Mouse (Mus musculus): Measurements from ENCODE around the gene Gpn2. TPM values are rescaled to one million over a fixed set of nuclear protein-coding genes. Genes with fewer than 3 reads are reported as not detected.

Gpn2 gene
- polyA plus RNA-seq, 1 experiment from 2014 or later, result 20.4 TPM

DNA sequence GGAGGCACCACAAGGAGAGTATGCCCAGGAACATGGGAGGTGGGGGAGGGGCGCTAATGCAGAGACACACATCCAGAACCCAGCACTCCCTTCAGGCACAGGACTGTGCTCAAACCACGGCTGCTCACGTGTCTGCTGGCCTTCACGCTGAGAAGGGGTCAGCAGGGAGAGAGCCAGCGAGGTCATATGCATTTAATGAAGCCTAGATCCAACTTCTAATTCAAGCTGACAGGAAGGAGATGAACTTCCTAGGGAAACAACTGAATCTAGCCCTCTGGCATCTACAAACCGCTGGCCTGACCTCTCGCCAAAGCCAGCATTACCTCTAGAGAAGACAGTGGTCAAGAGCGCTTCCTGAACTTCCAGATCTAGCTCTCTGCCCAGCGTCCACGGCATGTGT lies 31.3 kb downstream of the Gpn2 start:
- Histone ChIP-seq H3K36me3 (replicated peaks; ENCODE audit: control insufficient read depth, insufficient read depth) (peaks cover 55% of the 10 kb centered on the region), H3K4me1 (replicated peaks; ENCODE audit: control insufficient read depth, insufficient read depth, low read length) (no peaks in the 10 kb centered on the region), H3K4me3 (replicated peaks; ENCODE audit: low read length) (no peak overlapping the region), H3K27ac (no peak overlapping the region), H3K4me2 (replicated peaks) (no peak overlapping the region), H3K9me3 (ENCODE audit: control insufficient read depth, low read length) (no peaks in the 10 kb centered on the region), H3K27me3 (ENCODE audit: control insufficient read depth, insufficient read depth, low read length) (no peaks in the 10 kb centered on the region), H3K9ac (no peak overlapping the region)
- no peak for DNase-seq (ENCODE audit: low spot score)
- WGBS, result 80% methylated on average over 10 of the region's 10 CpGs
- ATAC-seq (ENCODE audit: low FRiP score), result no peak

DNA sequence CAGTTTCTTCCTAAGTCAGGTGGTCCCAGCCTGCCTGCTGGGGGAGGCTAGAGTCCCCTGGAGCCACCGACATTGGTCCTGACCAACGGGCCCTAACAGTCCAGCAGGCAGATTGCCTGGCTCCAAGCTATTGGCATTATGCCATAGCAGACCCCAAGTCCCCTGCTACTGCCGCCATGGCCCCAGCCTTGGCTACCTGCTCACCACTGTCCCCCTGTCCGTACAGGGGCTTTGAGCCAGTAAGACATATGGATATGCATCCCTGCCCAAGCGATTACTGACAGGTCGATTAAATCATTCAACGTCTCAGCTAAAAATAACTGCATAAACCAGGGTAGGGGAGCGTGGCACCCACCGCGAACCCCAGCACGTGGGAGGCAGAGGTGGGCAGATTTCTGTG lies 33.8 kb downstream of the Gpn2 start:
- peaks cover 39% of the 10 kb centered on the region for H3K36me3 ChIP-seq (replicated peaks; ENCODE audit: control insufficient read depth, insufficient read depth)

DNA sequence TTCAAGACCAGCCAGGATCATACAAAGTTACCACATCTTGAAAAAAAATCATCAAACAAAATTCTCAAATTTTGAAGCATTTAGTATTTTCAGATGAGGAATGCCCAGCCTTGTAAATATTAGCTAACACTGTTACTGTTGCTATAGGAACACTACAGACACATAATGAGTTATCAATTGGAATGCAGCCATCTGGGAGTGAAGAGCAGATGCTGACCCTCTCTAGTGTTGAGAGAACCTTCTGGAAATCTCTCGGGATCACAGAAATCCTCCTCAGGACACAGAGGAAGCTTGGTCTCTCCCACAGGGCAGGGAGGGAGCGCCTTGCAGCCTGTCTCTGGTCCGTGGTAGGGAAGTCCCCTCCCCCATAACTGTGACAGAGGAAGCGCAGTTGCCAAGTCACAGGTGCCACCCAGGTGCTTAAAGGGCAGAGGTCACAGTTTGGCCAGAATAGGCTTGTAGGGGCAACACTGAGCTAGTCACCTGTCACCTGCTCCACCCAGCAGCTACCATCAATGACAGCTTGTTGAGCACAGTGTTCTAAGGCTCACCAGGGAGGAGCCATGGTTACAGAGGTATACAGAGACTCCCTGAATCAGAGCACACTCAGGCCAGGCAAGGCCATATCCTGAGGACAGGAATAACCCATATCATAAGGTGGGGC lies 35.4 kb downstream of the Gpn2 start:
- no peak overlapping the region for H3K4me2 ChIP-seq (replicated peaks)
- ATAC-seq (ENCODE audit: low FRiP score), result no peak
- WGBS, result 73% methylated on average over 4 of the region's 4 CpGs
- no peaks in the 10 kb centered on the region for H3K9me3 ChIP-seq (ENCODE audit: control insufficient read depth, low read length)
- no peaks in the 10 kb centered on the region for H3K4me1 ChIP-seq (replicated peaks; ENCODE audit: control insufficient read depth, insufficient read depth, low read length)
- no peaks in the 10 kb centered on the region for H3K27me3 ChIP-seq (ENCODE audit: control insufficient read depth, insufficient read depth, low read length)
- H3K36me3 ChIP-seq (replicated peaks; ENCODE audit: control insufficient read depth, insufficient read depth), result peaks cover 32% of the 10 kb centered on the region
- H3K4me3 ChIP-seq (replicated peaks; ENCODE audit: low read length), result no peak overlapping the region
- no peak for DNase-seq (ENCODE audit: low spot score)
- H3K9ac ChIP-seq, result no peak overlapping the region
- no peak overlapping the region for H3K27ac ChIP-seq

More for the DNA sequence above, 33.8 kb downstream of the Gpn2 start:
- Histone ChIP-seq H3K4me2 (replicated peaks) (no peak overlapping the region), H3K4me1 (replicated peaks; ENCODE audit: control insufficient read depth, insufficient read depth, low read length) (no peaks in the 10 kb centered on the region), H3K4me3 (replicated peaks; ENCODE audit: low read length) (no peak overlapping the region), H3K9me3 (ENCODE audit: control insufficient read depth, low read length) (no peaks in the 10 kb centered on the region), H3K9ac (no peak overlapping the region), H3K27me3 (ENCODE audit: control insufficient read depth, insufficient read depth, low read length) (no peaks in the 10 kb centered on the region), H3K27ac (no peak overlapping the region)
- ATAC-seq (ENCODE audit: low FRiP score), result no peak
- no peak for DNase-seq (ENCODE audit: low spot score)
- WGBS, result 90% methylated on average over 11 of the region's 11 CpGs

DNA sequence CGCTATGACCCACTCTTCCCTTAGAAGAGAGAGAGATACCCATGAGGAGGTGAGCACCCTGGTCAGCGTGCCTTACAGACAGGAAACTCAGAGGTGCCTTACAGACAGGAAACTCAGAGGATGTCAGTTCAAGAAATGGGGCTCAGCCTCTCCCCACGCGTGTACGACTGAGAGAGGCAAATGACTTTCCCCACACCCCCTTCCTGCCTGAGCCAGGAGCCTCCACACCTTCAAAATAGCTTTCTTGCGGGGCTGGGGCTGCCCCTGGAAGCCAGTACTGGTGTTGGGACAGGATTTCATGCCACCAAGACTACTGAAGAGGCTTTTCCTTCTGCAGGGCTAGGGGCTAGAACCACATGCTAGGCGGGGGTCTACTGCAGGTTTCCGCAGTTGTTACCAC lies 36.5 kb downstream of the Gpn2 start:
- Histone ChIP-seq H3K27me3 (ENCODE audit: control insufficient read depth, insufficient read depth, low read length) (no peaks in the 10 kb centered on the region), H3K9ac (no peak overlapping the region), H3K27ac (no peak overlapping the region), H3K4me1 (replicated peaks; ENCODE audit: control insufficient read depth, insufficient read depth, low read length) (no peaks in the 10 kb centered on the region), H3K36me3 (replicated peaks; ENCODE audit: control insufficient read depth, insufficient read depth) (peaks cover 31% of the 10 kb centered on the region), H3K4me2 (replicated peaks) (no peak overlapping the region), H3K9me3 (ENCODE audit: control insufficient read depth, low read length) (no peaks in the 10 kb centered on the region), H3K4me3 (replicated peaks; ENCODE audit: low read length) (no peak overlapping the region)
- 91% methylated on average over 8 of the region's 8 CpGs for WGBS
- DNase-seq (ENCODE audit: low spot score), result no peak
- ATAC-seq (ENCODE audit: low FRiP score), result no peak

DNA sequence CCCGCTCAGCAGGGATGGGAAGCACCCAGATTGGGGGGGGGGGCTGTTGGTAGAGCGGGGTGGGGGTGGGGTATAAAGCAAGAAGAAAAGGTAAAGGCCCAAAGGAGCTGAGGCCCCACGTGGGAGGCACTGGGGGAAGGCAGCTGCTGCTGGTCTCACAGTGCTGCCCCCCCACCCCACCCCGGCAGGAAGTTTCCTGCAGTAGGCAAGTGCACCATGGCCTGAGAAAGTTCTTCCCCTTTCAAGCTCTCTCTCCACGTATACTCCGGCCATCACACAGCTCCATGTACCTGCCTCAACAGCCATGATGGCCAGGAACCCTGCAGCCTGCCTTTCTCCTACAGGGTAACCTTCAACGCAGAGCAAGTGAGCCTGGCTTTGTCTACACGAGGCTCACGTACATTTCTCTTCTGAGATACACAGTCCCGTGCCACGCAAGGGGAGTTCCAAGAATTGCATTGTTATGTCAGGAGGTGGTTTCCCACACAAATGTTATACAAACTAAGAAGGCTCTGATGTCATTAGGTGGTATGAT lies 38.1 kb downstream of the Gpn2 start:
- ATAC-seq (ENCODE audit: low FRiP score) (no peak), DNase-seq (ENCODE audit: low spot score) (no peak)
- Histone ChIP-seq H3K4me1 (replicated peaks; ENCODE audit: control insufficient read depth, insufficient read depth, low read length) (no peaks in the 10 kb centered on the region), H3K36me3 (replicated peaks; ENCODE audit: control insufficient read depth, insufficient read depth) (peaks cover 40% of the 10 kb centered on the region), H3K4me3 (replicated peaks; ENCODE audit: low read length) (no peak overlapping the region), H3K9ac (no peak overlapping the region), H3K4me2 (replicated peaks) (no peak overlapping the region), H3K27me3 (ENCODE audit: control insufficient read depth, insufficient read depth, low read length) (no peaks in the 10 kb centered on the region), H3K9me3 (ENCODE audit: control insufficient read depth, low read length) (no peaks in the 10 kb centered on the region), H3K27ac (no peak overlapping the region)
- WGBS, result 77% methylated on average over 11 of the region's 11 CpGs

DNA sequence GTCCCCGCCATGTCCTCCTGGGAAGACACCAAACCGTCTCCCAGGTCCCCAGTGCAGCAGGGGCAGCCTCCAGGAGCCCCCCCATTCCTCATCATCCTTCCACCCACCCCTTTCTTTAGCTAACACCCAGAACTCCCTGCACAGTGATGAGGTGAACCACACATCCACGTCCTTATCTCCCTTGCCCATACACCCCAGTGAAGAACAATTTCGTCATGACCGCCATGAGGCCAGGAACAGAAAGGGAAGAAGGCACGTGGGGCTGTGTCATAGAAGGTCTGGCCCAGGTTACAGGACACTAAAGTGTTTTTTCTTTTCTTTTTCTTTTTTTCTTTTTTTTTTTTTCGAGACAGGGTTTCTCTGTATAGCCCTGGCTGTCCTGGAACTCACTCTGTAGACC lies 40.7 kb downstream of the Gpn2 start:
- H3K4me3 ChIP-seq (replicated peaks; ENCODE audit: low read length), result no peak overlapping the region
- no peaks in the 10 kb centered on the region for H3K27me3 ChIP-seq (ENCODE audit: control insufficient read depth, insufficient read depth, low read length)
- H3K9me3 ChIP-seq (ENCODE audit: control insufficient read depth, low read length), result no peaks in the 10 kb centered on the region
- WGBS, result 94% methylated on average over 7 of the region's 7 CpGs
- ATAC-seq (ENCODE audit: low FRiP score), result no peak
- peaks cover 37% of the 10 kb centered on the region for H3K36me3 ChIP-seq (replicated peaks; ENCODE audit: control insufficient read depth, insufficient read depth)
- H3K4me2 ChIP-seq (replicated peaks), result no peak overlapping the region
- DNase-seq (ENCODE audit: low spot score), result no peak
- H3K9ac ChIP-seq, result no peak overlapping the region
- no peak overlapping the region for H3K27ac ChIP-seq
- no peaks in the 10 kb centered on the region for H3K4me1 ChIP-seq (replicated peaks; ENCODE audit: control insufficient read depth, insufficient read depth, low read length)

DNA sequence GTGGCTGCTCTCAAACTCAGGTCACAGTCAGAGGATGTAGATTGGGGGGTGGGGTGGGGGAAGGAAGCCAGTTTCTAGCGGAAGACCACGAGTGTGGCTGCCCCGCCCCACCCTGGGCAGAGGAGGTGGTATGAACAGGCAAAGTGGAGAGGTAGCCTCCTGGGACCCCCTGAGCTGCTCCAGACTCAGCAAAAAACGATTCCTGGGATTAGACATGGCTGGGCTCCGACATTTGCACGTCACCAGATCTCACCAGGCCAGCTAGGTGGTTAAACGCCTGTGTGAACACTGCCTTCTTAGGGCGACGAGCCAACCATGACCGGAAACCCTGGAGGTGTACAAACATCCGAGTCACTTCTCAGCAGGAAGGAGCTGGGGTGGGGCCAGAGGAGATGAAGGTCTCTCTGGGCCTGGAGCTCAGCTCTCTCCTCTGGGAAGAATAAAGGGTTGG lies 41.5 kb downstream of the Gpn2 start:
- H3K9me3 ChIP-seq (ENCODE audit: control insufficient read depth, low read length), result no peaks in the 10 kb centered on the region
- no peak for DNase-seq (ENCODE audit: low spot score)
- H3K4me1 ChIP-seq (replicated peaks; ENCODE audit: control insufficient read depth, insufficient read depth, low read length), result no peaks in the 10 kb centered on the region
- no peak overlapping the region for H3K4me2 ChIP-seq (replicated peaks)
- no peaks in the 10 kb centered on the region for H3K27me3 ChIP-seq (ENCODE audit: control insufficient read depth, insufficient read depth, low read length)
- peaks cover 32% of the 10 kb centered on the region for H3K36me3 ChIP-seq (replicated peaks; ENCODE audit: control insufficient read depth, insufficient read depth)
- no peak overlapping the region; the same call in 1 of the 2 replicates for H3K27ac ChIP-seq
- no peak overlapping the region for H3K4me3 ChIP-seq (replicated peaks; ENCODE audit: low read length)
- ATAC-seq (ENCODE audit: low FRiP score), result no peak
- no peak overlapping the region for H3K9ac ChIP-seq
- 62% methylated on average over 11 of the region's 11 CpGs for WGBS

DNA sequence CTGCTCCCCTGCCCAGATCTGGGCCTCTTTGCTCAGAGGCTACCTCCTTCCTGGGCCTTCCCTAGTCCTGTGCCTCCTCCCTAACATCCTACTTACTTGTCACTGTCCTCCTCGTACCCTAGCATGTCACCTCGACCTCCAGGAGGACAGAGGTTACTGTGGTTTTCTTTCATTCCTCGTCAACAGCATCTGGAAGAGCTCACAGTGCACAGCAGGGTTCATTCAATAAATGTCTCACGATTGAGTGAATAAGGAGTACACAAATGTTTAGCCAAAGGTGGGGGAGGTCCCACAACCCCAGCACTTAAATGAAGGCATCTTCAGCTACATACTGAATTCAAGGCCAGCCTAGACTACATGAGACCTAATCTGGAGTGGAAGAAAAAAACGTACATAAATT lies 42.1 kb downstream of the Gpn2 start:
- Histone ChIP-seq H3K27ac (0 out of 2 replicates have a peak overlapping the region, but pooled peaks have one; percentile 32), H3K9ac (no peak overlapping the region), H3K36me3 (replicated peaks; ENCODE audit: control insufficient read depth, insufficient read depth) (peaks cover 32% of the 10 kb centered on the region), H3K4me3 (replicated peaks; ENCODE audit: low read length) (no peak overlapping the region), H3K4me1 (replicated peaks; ENCODE audit: control insufficient read depth, insufficient read depth, low read length) (peaks cover under 1% of the 10 kb centered on the region; the same call in 1 of the 2 replicates), H3K4me2 (replicated peaks) (no peak overlapping the region), H3K9me3 (ENCODE audit: control insufficient read depth, low read length) (no peaks in the 10 kb centered on the region), H3K27me3 (ENCODE audit: control insufficient read depth, insufficient read depth, low read length) (no peaks in the 10 kb centered on the region)
- WGBS, result 32% methylated on average over 5 of the region's 5 CpGs
- DNase-seq (ENCODE audit: low spot score) (no peak), ATAC-seq (ENCODE audit: low FRiP score) (no peak)

DNA sequence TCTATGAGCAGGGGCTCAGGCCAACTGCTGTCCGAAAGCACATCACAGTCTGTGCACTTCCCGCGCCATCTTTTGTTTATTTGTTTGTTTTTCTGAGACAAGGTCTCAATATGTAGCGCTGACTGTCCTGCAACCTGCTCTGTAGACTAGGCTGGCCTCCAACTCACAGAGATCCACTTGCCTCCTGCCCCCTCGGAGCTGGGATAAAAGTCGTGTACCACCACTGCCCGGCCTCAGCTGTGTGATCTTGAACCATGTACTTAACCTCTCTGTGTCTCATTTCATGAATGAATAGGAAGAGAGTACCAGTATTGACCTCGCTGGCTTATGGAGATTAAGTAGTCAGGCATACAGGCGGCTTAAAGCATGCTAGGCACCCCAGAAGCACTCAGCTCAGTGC lies 42.5 kb downstream of the Gpn2 start:
- H3K9me3 ChIP-seq (ENCODE audit: control insufficient read depth, low read length), result no peaks in the 10 kb centered on the region
- H3K9ac ChIP-seq, result no peak overlapping the region
- ATAC-seq (ENCODE audit: low FRiP score), result no peak
- peaks cover 32% of the 10 kb centered on the region for H3K36me3 ChIP-seq (replicated peaks; ENCODE audit: control insufficient read depth, insufficient read depth)
- no peaks in the 10 kb centered on the region for H3K27me3 ChIP-seq (ENCODE audit: control insufficient read depth, insufficient read depth, low read length)
- 86% methylated on average over 9 of the region's 9 CpGs for WGBS
- H3K27ac ChIP-seq, result no peak overlapping the region
- H3K4me3 ChIP-seq (replicated peaks; ENCODE audit: low read length), result no peak overlapping the region
- H3K4me2 ChIP-seq (replicated peaks), result no peak overlapping the region
- peaks cover 5% of the 10 kb centered on the region; the same call in 1 of the 2 replicates for H3K4me1 ChIP-seq (replicated peaks; ENCODE audit: control insufficient read depth, insufficient read depth, low read length)
- DNase-seq (ENCODE audit: low spot score), result no peak
